Mouse (Mus musculus) kidney, adult 2 months (tissue): Measurements from ENCODE around the gene Gm42372.

Source experiments
- CTCF ChIP-seq: fragments of 200-500 bp; conservative IDR thresholded peaks from 2 replicates; pipeline ENCODE4 v1.5.1; 2011; ENCODE audit warnings: low read depth, mild to moderate bottlenecking, control low read depth, low read length, moderate library complexity, mixed read lengths; ENCODE audit not compliant: insufficient read depth, insufficient read length
- POLR2A ChIP-seq: fragments of 200-500 bp; IDR thresholded peaks from one replicate; pipeline ENCODE4 v1.6.1; 2011; ENCODE audit warnings: low read depth, low read length, control low read depth

- TF ChIP-seq CTCF (no peak), POLR2A (no peak)
Observed at GRCm38 (mm10) chr7:16956410-16957265, 26.2 kb upstream of the Gm42372 start.
